Mouse (Mus musculus) spleen, embryonic (tissue): ENCODE results near the gene Hbq1a.
"Not testable (repeated sequence)": the region's sequence is repeated elsewhere in the genome, so short reads cannot be mapped to it uniquely, and the experiment has no call there.

Source experiments
- CTCF ChIA-PET: fragments of 350-600 bp; sonication (Branson Sonifier 250); formaldehyde crosslinking; loops from one replicate; lab custom pipeline; 2022; lab: Charles Lee

The Hbq1a gene

GRCm38 (mm10) chr11:32299865-32300264 lies at the start of gene Hbq1a:
Gene Hbq1a (plus strand): TSS chr11:32300069.
- CTCF ChIA-PET = interaction anchor here (0.6 kb wide), 1 partner anchor 117 kb away, joined by 3 read pairs; no protein-coding TSS in a partner anchor

DNA sequence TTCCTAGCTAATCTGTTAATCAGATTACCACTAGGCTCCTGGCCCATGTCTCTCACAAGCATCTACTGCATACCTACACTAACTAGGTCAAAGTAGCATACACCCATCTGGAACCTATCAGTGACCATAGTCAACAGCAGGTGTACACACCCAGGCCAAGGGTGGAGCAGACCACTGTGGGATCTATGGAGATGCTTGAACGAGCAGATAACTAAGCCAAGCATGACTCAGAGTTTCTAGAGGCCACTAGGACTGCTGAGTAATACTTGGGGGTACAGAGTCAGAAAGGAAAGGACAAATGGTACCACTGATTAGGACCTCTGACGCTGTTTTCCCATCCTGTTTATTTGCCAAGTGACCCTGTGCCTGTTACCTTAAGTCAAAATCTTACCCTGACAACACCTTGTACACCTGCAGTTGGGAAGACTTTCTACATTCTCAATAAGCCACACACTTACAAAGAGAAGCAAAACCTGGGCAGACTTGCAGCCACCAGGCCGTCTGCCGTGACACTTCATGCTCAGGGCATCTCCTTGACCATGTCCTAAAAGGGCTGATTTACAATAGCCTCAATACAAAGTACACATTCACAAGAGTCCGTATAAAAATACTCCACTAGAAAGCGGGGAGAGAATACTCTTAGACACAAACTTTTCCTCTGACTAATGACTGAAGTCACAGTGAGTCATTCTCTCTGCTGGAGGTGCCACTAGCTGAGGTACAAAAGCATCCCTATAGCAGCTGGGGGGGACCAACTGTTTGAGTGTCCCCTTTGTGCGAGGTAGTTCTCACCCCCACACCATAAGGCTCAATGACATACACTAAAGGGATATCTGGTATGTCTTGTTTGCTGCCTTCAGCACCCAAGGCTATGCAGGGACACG lies 48.7 kb upstream of the Hbq1a start:
- CTCF ChIA-PET = no interaction called here

GRCm38 (mm10) chr11:32253121-32253520 lies 46.7 kb upstream of the Hbq1a start:
- CTCF ChIA-PET = interaction anchor here (0.6 kb wide), 1 partner anchor 92 kb away, joined by 3 read pairs; no protein-coding TSS in a partner anchor

DNA sequence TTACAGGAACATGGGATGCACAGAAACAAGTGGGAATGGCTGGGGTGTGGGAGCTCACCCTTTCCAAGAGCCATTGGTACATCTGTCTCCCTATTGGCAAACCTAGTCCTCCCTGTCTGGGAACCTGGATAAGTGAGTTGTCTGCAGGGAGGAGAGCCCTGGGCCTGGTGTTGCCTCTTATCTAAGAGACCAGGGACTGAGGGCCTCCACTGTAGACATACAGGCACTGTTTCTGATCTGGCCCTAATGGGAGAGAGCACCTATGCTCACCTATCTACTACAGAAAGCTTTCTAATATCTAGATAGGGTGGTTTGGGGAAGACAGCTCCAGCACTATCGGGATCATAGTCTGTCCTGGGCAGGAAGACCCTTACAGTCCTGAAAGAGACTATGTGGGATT lies 43.7 kb upstream of the Hbq1a start:
- CTCF ChIA-PET = no interaction called here

DNA sequence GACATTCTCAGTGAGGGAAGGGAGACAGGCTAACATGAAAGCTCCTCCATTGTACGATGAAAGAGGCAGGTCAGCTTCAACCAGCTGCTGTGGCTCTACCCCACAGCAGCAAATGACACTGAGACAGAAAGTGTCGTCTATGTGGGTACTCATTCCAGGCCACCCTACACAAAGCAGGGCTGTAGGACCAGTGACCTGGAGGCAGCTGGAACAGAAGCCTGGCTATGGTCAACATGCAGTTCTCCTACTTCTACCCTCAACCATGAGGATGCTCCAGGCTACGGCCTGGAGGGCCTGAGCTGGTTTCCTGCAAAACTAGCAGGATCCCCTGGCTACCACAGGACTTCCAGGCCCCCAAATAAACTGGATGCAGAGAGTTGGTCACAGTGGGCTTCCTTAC lies 43.3 kb upstream of the Hbq1a start:
- CTCF ChIA-PET = no interaction called here

DNA sequence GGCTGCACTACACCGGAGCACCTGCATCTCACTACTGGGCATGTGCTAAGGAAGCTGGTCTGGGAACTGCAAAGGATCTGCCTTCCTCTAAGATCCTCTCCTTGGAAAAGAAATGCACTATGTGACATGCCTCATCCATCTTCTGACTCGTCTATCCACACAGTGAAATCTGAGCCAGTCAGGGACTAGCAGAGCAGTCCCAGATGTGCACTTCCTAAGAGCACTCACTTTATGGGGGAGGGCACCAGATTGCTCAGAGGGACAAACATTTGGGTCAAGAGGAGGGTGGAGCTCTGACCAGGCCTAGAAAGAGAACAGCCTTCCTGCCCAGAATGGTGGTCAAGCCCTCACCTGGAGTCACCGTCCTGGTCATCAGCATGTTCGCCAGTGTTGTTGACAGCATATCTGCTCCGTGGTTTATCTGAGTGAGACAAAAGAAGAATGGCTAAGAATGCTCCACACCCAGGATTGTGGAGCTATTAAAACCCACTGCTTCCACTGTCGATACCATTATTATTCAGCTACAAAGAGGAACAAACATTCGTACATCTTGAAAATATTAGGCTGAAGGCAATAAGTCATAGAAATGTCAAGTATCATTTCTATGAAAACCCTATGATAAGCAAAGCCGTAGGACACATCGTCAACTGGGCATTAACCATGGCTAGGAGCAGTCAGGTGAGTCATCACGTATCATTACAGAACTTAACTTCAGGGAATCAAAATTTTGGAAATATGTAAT lies 37.0 kb upstream of the Hbq1a start:
- CTCF ChIA-PET = interaction anchor here (1.0 kb wide), 1 partner anchor 15 kb away, joined by 3 read pairs; no protein-coding TSS in a partner anchor

- CTCF ChIA-PET = no interaction called here
Measured at GRCm38 (mm10) chr11:32265117-32265738, 34.6 kb upstream of the Hbq1a start.

GRCm38 (mm10) chr11:32266194-32266593 lies 33.7 kb upstream of the Hbq1a start:
- CTCF ChIA-PET = no interaction called here

- CTCF ChIA-PET = no interaction called here
Measured at GRCm38 (mm10) chr11:32266776-32267175, 33.1 kb upstream of the Hbq1a start.

GRCm38 (mm10) chr11:32267188-32267884 lies 32.5 kb upstream of the Hbq1a start, which contains the start of gene Nprl3:
Gene Nprl3 (minus strand): TSS chr11:32267707.
- CTCF ChIA-PET = no interaction called here

DNA sequence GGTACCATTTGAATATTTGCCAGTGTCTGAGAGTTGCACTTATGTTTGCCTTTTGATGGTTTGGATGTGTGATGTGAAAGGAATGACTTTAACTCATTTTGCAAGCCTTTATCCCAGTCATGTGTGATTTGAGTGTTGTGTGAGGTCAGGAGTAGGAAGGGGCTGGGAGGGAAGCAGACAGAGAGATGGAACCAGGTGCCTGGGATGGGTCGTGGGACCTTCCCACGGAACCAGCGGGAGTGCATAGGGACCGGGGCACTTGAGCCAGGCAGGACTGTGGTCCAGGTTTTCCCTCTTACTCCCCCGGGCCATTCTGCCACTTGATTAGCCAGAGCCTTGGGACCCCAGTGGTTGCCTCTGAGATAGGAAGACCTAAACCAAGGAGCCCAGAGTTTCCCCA lies 31.9 kb upstream of the Hbq1a start:
- CTCF ChIA-PET = interaction anchor here (0.6 kb wide), 1 partner anchor 319 kb away, joined by 3 read pairs; no protein-coding TSS in a partner anchor

DNA sequence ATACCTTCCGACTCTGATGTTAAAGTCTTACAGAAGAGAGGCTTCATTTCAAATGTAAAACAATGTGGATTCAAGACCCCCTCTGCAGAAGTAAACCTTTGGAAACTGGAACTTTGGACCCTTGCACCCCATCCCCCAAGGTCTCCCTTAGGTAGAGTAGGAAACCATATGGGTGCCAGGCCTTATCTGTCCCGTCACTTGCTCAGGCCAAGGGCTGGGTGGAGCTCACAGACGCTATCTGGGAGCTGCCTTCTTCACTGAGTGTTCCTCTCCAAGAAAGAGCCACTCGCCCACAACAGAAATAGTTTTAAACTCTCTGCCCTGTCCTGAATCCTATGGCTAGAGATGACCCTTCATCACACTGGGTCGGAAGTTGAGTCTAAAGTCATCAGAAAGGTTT lies 30.9 kb upstream of the Hbq1a start:
- CTCF ChIA-PET = no interaction called here

DNA sequence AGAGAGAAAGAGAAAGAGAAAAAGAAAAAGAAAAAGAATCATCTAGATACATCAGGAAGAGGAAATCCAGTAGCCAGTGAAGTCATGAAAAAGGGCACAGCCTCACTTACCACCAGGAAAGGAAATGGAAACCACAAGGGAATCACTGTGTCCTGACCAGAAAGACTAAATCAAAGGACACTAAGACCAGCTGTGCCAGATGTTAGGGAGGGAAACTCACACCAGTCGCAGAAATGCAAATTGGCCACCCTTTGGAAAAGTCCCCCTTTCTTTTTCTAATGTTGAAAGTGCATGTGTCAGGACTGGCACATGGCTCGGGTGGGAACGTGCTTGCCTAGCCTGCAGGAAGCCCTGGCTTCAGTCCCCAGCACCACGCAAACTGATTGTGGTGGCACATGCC lies 28.7 kb upstream of the Hbq1a start:
- CTCF ChIA-PET = no interaction called here

DNA sequence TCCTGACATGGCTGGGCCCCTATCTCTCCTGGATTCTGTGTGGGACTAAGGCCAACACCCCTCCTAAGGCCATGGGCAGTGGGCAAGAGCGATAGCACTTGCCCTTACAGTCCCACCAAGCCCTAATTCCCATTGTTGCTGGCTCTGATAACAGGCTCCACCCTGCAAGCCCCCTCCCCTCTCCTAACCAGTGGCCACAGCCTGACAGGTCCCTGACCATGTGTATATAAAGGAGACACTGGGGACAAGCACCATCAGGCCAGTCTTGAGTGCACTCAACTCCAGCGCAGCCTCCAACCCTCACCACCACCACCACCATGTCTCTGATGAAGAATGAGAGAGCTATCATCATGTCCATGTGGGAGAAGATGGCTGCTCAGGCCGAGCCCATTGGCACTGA lies 23.5 kb upstream of the Hbq1a start, which contains the start of gene Hba-x:
Gene Hba-x (plus strand): TSS at position 54 of the 400 bp plus-strand sequence.
- CTCF ChIA-PET = no interaction called here

GRCm38 (mm10) chr11:32277736-32278457 lies 22.0 kb upstream of the Hbq1a start:
- CTCF ChIA-PET = interaction anchor here (1.1 kb wide), 1 partner anchor 95 kb away, joined by 4 read pairs; no protein-coding TSS in a partner anchor

DNA sequence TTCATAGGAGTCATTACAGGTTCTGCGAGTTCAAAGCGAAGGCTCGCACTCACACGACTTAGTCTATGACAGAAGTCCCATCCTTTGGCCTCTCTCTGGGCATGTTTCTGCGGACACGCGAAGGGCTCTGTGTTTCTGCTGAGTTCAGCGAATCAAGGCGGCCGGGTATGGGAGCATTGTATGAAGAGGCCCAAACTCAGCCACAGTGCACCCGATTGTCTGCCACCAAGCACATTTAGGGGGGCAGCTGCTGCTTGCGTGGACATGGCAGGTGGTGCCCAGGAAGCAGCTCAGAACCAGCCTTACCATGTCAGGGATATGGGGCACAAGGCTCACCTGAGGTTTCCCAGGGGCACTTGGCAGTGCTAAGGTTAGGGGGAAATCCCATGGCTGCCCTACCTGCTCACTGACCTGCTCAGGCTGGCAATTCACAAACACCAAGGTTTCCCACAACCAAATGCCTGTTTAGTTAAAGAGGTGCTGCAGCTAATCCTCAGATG lies 21.4 kb upstream of the Hbq1a start:
- CTCF ChIA-PET = interaction anchor here (1.1 kb wide), 1 partner anchor 96 kb away, joined by 4 read pairs; no protein-coding TSS in a partner anchor

- CTCF ChIA-PET = no interaction called here
Measured at GRCm38 (mm10) chr11:32280646-32281045, 19.2 kb upstream of the Hbq1a start.

DNA sequence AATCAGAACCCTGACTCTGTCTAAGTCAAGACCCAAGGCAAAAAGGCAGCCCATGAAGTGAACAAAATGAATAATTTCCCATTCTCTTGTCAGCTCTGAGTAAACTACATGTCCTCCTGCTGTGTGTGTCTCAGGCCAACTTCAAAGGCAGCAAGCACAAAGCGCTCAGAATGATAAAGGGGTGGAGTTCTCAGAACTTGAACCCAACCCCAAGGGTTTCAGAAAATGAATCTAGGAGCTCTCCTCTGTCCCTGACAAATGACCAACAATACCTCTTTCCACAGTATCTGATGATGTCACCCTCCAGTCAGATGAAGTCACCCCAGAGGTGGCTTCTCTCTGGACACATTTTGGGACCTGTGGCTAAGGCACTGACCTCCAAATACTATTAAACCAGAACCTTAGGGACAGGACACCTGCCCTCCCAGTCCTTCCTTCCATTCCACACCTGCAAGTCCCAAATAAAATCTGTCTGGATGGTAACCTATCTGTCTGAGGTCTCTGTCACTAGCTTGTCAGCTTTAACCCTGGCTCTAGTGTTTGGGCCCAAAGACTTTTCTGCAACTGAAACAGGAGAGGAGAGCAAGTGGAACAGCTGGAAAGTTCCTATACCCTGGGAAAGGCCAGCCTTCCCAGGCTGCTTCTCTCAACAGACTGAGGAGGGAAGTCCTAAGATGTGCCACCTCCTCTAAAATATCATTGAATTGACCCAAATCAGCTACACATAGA lies 18.3 kb upstream of the Hbq1a start:
- CTCF ChIA-PET = no interaction called here

DNA sequence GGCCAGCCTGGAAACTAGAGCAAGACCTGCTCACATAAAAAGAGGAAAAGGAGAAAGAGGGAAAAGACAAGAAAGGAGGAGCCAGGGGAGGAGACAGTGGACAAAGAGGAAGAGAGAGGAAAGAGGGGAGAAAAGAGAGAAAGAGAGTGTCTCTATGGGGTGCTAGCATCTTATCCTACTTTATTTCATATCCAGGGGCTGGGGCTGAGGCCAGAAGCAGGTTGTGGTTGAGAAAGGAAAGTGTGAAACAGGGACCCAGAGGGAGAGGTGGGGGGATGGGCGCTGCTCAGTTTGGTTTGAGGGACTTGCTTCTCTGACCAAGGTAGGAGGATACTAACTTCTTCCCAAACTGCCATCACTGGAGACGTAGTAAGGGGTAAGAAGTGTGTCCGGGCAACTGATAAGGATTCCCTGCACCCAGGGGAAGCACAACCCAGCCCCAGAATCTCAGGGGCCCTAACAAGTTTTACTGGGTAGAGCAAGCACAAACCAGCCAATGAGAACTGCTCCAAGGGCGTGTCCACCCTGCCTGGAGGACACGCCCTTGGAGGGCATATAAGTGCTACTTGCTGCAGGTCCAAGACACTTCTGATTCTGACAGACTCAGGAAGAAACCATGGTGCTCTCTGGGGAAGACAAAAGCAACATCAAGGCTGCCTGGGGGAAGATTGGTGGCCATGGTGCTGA lies 16.6 kb upstream of the Hbq1a start, which contains the start of gene Hba-a1:
Gene Hba-a1 (plus strand): TSS at position 421 of the 687 bp plus-strand sequence.
- CTCF ChIA-PET = not testable (repeated sequence)
